Mouse (Mus musculus) ovary, postnatal 36 days (tissue): Measurements from ENCODE around the gene Zfp719.

Experiments
- DNase-seq: peaks from one replicate; pipeline ENCODE4 v3.0.0; 2022; ENCODE audit warnings: low spot score, mixed read lengths

Gene Zfp719

DNA sequence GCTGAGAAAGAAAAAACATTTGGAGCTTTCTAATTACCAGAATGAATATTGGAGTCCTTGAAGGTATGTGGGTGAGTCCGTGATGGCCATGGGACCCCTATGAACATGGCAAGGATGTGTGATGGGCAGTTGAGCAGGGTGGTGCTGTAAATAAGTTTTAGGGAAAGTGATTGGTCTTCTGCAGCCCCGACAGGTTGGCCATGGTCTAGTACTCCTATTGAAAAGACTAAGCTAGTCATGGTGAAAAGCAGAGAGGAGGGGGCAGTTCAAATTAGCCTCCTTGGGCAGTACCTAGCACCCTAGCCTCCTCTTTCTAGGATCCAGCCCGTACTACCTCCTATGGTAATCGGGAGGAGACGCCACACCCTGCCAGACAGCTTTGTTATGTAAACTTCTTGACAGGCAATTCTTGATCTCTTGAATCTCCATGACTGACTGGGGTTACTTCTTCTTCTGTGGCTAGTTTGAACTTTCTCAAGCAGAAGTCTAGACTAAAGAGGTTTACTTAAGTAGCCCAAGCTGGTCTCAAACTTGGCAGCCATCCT, 28.4 kb downstream of the Zfp719 start:
- no peak for DNase-seq

DNA sequence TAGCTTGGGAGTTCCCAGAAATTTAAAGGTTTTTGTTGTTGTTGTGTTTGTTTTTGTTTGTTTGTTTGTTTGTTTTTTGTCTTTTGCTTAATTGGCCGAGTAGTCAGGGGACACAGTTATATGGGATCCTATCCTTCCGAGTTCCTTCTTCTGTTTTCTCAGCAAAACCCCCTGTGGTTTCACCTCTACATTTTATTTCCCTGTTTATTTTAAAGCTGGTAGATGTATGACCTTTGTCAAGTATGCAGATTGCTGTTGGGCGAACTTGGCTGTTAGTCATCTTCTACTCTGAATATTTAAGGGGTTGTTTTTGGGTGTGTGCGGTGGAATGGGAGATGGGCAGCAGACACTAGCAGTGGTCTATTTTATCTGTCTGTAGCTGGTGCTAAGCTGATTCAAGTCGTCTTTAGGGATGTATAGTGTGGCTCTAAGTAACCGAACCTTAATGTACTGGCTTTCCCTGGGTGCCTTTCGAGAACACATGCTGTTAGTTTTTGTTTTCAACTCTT, 29.0 kb downstream of the Zfp719 start:
- no peak for DNase-seq

DNA sequence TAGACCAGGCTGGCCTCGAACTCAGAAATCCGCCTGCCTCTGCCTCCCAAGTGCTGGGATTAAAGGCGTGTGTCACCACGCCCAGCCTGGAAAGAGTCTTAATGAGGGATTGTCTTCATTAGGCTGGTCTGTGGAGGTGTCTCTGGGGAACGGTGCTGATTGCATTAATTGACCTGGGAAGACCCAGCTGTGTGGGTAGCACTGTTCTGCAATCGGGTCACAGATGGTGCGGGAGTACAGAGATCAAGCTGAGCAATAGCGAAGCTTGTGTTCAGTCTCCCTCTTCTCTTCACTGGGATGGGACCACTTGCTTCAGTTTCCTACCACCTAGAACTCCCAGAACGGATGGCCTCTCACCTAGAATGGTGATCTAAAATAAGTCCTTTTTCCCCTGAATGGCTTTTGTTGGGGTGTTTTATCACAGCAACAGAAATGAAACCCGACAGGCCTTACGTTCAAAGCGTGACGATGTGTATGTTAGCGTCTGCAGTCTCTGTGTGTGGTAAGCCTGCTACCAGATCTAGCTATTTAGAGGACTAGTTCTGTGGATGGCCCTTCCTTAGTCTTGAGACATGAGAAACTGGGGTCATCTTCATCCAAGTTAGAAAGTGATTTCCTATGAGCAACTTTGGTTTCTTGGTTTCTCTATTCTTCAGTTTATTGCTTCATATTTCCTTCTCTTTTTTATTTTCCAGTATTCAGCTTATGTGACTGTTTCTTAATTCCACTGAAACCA, 34.6 kb downstream of the Zfp719 start:
- DNase-seq, result no peak

DNA sequence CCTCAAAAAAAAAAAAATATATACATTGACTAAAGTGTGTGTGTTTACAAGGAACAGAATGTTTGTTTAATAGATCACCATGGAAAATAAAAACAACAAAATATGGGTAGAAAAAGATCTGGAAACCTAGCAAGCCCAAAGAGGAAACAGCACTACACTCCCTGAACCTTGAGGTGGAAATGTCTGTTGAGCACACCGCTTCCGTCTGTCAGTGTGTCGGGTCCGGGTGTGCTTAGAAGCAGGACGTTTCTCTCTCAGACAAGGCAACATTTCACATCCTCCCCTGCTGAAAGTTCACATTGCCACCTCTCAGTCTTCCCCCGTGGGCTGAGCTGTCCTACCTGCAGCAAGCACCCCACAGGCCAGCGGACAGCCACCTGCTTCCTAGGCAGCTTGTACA, 43.5 kb downstream of the Zfp719 start:
- DNase-seq, result no peak

DNA sequence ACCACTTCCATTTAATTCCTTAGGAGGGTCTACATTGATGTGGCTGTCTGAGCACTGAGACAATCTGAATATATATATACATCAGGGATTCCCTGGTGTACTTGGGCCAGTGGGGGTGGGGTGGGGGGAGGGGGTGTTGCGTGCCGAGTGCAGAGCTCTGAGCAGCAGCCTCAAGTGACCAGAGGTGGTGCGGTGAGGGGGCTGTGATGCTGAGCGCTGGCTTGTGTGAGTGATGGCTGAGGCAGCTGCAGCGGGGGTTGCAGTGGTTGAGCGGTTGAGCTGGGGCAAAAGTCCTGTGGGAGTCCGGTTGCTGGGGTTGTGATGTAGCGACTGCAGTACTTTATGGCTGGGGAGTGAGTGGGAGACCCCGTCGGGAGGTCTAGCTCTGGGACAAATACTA, 44.4 kb downstream of the Zfp719 start:
- DNase-seq, result no peak

DNA sequence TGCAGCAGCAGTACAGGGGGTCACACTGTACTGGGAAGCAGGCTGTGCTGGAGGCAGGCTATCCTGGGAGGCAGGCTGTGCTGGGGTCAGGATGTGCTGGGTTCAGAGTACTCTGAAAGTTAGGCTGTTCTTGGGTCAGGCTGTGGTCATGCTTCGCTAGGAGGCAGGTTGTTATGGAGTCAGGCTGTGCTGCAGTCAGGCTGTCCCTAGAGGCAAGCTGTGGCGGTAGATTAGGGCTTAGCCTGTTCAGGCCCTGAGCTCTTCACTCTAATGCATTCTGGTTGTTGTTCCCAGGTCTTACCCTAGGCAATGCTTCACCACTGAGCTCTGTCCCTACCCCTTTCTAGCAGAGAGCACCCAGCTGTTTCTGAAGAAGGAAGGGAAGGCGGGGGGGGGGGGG, 45.7 kb downstream of the Zfp719 start:
- DNase-seq, result no peak

DNA sequence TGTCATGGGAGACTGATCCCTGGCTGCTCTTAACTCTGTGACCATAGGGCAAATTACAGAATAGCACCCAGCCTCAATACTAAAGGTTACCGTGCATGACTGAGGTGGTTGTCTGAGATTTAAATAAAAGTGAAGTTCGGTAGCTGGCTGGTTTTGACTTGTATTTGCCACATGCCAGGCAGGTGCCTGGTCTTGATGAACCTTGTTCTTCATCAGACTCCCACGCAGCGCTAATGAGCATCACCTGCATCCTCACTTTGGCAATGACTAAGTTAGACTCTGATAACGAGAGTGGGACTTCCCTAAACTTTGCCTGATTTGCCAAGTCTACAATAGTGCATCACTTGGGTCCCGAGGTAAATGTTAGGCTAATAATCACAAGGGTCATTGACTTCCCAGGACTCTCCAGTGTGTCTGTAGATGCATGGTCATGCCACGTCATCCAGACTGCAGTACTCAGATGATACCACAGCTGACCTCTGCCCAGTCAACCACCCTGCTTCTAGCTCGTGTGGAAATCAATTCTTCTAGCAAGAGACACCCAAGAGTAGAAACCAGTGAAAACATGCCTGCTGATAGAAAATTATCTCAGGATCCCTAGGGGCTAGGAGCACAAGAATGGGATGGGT, 46.5 kb downstream of the Zfp719 start:
- no peak for DNase-seq

DNA sequence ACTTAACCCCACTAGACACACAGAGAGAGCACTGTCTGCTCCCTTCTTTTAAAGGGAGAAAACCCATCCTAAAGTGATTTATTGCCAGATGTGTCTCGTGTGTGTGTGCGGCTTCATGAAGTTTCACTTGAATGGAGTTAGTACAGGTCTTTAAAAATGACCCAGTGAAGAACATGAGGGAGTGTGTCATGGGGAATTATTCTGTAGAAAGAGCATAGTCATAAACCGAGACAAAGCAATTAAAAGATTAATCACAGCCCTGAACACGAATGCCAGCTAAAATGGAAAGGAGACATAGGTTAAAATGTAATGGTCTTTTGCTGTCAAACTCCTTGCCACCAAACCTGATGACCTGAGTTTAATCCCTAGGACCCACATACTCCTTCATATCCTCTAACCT, 54.5 kb downstream of the Zfp719 start:
- no peak for DNase-seq

DNA sequence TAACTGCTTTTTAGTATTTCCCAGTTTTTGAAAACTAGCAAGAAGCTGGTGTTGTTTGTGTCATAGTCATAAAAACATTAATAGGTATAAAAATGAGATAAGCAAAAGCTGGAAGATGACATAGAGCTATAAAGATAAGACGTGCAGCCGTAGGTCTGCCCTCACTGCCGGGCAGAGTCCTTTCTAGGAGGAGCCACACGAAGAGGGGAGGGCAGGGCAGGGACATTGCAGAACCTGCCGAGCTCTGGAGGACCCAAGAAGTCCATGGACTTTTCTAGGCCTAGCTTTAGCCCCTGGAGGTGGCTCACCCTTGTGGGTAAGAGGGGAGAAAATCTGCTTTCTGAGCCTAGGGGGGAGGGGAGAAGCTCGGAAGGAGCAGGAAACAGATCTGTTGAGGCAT, 55.1 kb downstream of the Zfp719 start, which contains the start of gene Ceacam18:
Gene Ceacam18, plus strand, starts transcription at position 208 of the 400 bp plus-strand sequence.
- no peak for DNase-seq

DNA sequence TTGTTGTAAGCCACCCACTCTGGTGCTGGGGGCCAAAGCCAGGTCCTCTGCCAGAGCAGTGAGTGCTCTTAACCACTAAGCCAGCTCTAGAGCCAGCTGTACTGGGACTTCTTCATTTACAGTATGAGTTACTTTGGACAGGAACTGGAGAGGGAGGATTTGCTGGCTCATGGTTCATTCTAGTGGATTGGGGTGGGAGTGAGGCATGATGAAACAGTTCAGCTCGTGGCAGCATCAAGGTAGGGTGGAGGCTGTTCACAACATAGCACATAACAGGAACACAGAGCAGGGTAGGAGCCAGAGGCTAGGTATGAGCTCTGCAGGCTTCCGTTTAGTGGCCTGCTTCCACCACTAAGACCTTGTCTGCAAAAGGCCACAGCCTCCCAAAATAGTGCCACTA, 56.8 kb downstream of the Zfp719 start:
- no peak for DNase-seq

DNA sequence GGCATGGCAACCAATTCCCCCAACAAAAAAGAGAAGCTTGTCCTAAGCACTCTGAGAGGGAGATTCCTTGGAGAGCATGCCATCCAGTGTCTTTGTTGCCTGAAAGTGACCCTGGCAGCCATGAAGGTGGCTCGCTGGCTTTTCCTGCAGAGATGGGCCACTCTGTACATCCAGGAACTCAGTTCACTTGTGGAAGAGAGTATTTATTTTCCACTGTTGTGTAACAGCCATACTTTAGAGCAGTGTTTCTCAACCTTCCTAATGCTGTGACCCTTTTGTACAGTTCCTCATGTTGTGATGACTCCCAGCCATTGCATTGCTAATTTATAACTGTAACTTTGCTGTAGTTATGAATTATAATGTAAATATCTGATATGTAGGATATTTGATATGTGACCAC, 57.7 kb downstream of the Zfp719 start:
- no peak for DNase-seq

DNA sequence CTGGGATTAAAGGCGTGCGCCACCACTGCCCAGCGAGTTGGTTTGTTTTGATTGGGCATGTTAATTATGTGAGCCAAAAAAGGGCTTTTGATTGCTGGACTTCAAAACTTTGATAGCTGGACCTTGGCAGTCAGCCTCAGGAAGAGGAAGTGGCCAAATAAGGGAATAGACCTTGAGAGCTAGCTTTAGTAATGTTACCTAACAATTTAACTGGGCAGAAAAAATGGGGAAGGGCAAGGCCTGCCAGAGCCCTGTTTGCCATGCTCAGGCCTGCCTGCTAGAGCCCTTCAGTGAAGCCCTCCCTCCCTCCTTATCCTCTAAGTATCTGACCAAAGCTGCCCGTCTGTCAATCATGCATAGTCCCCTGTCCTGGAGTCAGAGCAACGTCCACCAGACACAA, 63.2 kb downstream of the Zfp719 start:
- DNase-seq, result no peak
